Mouse (Mus musculus) kidney, adult 18-20 months (tissue): Measurements from ENCODE around the gene Ube2h.
"Not testable (repeated sequence)": the region's sequence is repeated elsewhere in the genome, so short reads cannot be mapped to it uniquely, and the experiment has no call there.

ENCODE experiments used
- DNase-seq: peaks from one replicate; pipeline ENCODE4 v3.0.0; 2021

Gene Ube2h

DNA sequence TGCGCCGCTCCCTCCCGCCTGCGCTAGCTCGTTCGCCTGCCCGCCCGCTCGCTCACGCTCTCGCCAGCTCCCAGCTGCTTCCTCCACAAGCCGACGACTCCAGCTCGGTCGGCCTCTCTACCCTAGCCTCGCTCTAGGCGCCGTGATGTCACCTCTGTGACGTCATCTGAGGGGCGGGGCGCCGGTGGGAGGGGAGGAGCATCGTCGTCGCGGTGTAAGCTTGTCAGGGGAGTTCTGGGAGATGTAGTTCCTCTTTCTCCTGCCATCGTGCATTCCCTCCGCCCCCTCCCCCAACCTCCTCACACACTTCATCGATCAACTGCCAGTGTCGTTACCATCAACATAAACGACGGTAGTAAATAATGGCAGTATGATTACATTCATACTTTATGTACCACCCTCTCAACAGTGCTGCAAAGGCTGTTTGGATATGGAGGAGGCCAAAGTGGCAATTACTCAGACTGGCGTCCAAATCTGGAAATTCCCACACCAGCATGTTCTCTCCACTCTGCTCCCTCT is at the start of gene Ube2h:
TSS of gene Ube2h (minus strand) at position 141 of the 519 bp plus-strand sequence.
- DNase-seq, result peak; percentile 100

DNA sequence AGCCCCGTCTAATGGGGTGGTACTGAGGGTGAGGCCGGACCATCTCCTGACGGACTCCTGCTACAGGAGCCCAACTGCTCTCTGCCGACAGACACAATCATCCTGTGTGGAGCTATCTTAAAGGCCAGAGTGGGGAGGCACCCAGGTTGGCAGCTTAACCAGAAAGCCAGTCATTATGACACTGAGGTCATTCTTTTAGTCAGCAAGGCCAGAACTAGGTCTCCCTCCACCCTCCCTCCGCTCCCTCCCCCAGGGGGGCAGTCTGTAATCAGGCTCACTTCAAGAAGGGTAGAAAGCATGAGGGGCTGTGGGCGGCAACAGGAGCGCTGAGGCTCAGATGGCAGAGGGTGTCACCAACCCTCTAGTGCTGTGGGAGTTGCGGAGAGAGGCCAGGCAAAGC is 49.3 kb upstream of the Ube2h start:
- DNase-seq, result no peak

DNA sequence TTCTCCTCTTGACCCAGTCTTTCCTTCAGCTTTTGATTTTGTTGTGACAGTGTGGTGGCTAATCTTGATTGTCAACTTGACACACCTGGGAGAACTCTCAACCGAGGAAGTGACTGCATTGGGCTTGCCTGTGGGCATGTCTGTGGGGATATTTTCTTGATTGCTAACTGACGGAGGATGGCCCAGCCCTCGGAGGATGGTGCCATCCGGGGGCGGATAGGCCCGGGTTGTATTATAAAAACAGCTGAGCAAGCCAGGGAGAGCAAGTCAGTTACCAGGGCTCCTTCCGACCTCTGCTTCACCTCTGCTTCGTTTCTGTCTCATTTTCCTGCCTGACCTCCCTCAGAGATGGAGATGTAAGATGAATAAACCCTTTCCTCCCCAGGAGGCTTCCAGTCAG is 48.4 kb upstream of the Ube2h start:
- no peak for DNase-seq

DNA sequence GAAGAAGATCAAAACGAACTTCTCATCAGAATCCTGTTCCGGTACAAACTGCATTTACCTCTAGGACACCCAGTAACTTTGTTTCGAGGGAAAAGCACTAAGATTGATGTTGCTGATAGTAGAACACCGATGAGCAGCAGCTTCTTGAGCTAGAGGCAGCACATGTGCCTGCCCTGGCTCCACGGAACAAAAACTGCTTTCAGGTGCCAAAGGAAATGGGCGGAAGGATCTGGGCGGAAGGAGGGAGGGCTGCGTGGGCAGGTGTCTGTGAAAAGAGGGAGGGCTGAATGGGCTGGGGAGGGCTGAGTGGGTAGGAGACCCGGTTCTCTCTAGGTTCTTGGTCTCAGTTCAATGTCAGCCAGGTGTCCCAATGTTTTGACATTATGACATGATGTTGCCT is 47.0 kb upstream of the Ube2h start:
- no peak for DNase-seq

DNA sequence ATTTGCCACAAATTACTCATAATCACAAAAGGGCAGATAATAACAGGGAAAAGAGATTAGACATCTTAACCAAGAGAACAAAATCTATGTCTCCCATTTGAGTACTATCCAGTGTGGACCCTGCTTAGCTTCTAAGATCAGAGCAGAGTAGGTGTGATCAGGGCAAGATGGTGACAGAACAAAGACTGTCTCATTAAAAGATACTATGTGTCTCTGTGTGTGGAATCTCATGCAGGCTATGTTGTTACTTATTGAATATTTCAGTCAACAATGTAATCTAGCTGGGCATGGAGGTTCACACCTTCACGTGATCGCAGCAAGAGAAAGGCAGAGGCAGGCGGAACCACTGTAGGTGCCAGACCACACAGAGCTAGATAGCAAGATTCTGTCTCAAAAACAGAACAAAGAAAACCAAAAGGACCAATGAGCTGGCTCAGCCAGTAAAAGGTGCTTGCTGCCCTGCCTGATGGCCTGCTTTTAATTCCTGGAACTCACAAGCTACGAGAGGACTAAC is 43.0 kb upstream of the Ube2h start:
- no peak for DNase-seq

DNA sequence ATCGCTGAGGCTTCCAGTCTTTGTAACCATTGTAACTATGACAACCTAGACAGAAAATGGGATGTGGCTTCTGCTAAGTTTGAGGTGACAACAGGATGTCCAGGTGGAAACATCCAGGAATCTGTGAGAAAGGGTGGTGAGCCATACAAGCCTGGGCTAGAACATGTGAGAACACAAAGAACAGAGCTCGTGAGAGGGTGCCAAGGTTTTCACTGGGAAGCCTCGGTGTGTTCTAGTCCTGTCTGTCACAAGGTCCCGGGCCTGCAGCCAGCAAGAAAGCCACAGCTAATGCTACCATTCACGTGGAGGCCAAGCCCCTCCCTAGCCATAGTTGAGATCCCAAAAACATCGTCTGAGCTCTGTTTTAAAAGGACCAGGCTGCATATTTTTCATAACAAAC is 42.4 kb upstream of the Ube2h start:
- no peak for DNase-seq

DNA sequence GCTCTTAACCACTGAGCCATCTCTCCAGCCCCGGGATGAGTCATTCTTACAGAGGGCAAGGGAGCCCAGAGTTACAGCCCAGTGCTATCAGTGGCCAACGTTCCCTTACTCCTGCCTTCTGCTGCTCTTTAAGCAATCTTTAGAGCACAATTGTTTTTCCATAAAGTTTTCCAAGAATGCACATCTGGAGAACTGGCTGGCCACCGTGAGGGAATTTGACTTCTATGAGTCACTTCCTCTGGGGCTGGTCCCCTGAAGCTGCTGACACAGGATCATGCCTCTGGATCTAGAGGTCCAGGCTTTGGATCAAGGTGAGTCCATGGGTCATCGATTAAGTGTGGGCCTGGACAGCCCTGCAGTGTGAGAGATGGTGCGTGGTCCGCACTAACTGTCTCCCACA is 39.7 kb upstream of the Ube2h start:
- no peak for DNase-seq

DNA sequence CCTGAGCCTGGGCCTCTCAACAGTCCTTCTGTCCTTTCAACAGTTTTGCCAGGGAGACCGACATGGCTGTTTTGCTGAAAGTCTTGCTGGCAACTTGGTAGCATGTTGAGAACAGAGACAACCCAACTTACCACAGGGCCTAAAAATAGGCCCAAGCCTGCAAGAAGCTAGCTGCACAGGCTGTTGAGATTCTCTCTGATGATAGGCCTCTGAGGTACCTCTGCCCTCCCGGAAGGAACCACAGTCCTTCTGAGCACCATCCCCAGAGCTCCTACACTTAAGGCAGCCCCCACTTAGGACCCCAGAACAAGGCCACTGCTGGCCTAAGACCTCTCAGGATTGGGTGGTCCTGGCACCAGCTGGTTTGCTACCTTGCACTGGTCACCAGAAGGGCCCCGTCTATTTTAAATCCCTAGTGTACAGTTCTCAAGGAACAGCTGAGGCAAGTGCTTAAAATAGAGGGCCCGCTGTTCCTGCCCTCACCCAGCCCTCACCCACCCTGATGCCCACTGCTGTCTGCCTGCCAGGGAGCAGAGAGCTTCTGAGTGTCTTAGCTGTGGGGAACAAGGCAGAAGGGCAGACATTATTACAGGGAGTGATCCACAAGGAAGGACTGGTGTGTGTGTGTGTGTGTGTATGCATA is 36.0 kb upstream of the Ube2h start:
- no peak for DNase-seq

DNA sequence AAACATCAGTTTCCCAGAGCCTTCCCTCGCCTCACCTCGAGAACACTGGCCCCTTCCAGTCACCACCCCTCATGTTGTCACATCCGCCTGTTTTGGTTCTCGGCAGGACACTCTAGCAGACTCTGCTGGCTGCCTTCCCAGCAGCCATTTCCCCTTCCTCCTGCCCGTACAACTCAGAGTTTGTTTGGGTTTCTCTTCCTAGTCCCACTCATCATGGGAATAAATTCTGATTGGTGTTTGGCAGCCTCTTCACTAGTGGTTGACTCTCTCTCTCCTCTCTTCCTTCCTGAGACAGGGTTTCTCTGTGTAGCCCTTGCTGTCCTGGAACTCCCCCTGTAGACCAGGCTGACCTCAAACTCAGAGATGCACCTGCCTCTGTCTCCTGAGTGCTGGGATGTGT is 32.6 kb upstream of the Ube2h start:
- DNase-seq, result peak; percentile 68

DNA sequence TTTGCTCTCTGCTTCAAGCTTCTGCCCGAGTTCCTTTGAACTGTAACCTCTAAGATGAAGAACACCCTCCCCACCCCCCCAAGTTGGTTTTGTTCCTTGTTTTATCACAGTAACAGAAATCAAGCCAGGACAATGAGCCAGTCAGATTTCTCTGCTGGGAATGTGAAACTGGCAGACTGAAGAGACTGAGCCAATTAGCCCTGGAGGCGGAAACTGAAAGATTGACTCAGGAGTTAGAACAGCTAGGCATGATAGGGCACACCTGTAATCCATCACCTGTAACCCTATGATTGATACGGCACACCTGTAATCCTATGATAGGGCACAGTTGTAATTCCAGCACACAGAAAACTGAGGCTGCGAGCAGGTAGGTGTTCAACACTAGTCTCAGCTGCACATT is 27.9 kb upstream of the Ube2h start:
- DNase-seq, result no peak

DNA sequence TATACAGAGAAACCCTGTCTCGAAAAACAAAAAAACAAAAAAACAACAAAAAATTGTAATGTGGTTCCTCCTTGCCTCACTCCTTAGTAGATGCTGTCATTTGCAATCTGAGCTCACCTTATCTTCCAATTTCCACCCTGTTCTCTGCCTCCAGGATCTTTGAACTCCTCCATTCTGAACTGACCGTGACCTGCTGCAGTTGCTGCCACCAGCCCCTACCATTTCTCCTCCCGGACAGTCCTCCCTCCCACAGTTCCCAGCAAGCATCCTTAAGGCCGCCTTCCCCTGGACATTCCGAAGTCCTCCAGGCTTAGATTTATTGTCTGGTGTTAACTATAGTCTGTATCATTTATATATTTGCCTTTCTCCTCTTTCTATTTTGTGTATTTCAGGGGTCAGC is 26.4 kb upstream of the Ube2h start:
- DNase-seq, result no peak

DNA sequence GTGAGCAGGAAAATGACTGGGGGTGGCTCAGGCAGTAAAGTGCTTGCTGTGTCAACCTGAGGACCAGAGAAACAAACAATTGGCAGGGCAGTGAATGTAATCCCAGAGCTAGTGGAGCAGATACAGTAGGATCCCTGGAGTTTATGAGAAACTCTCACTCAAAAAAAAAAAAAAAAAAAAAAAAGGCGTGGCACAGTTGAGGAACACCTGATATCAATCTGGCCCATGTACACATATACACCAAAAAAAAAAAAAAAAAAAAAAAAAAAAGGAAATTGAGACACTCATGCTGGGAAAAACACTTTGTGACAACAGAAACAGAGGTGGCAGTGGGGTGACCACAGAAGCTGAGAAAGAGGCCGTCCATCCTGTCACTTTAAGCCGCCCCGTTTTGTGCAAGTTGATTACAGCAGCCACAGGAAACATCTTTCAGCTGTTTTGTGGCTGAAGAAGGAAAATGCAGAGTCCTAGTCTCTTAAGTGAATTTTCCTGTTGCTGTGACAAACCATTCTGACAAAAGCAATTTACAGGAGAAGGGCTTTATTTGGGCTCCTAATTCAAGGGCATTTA is 21.7 kb upstream of the Ube2h start:
- no peak for DNase-seq

DNA sequence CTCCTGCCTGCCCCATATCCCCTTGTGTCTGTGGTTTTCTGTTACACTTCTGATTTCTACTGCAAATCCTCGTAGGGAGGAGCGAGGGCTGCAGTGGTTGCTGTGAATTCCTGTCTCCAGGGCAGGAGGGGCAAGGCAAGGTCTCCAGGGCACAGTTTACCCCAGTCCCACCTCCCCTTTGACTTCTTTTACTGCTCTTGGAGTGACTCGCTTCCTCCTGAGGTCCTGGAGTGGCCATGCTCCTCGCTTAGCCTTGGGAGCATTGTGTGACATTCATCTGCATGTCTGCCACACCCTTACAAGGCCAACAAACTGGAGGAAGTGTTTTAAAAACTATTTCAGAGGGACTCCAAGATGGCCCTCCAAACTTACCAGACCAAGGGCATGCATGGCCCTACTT is 16.7 kb upstream of the Ube2h start:
- DNase-seq, result no peak

DNA sequence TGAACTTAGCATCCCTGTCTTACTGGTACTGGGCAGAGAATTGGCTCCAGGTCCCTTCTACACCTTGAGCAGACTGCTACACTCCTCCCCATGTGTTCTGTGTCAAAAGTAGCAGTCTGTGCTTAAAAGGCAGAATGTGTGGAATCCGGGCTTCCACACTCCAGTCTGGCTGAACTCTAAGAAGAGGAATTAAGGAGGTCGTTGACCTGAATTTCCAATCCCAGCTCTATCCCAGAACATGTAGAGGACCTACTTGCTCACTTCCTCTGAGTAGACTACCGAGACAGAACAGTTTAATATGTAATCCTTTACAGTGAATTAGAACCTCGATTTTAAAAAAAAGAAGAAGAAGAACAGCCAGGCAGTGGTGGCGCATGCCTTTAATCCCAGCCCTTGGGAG is 14.9 kb upstream of the Ube2h start:
- DNase-seq, result no peak

DNA sequence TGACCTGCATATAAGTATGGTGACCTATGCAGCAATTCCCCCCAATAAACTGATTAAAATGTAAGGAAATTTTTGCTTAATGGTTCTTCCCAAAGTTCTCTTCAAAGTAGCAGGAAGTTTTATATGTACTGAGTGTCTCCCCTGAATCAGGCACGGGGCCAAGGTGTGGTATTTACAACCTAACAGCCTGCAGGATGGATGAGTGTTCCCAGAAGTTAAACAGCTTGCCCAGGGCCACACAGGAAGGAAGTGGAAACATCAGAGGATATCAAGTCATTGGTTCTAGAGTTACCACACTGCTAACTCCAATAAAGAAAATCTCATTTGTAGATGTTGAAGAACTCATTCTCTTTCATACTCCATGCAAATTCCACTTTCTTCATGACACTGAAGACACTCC is 7.7 kb upstream of the Ube2h start:
- DNase-seq, result no peak

DNA sequence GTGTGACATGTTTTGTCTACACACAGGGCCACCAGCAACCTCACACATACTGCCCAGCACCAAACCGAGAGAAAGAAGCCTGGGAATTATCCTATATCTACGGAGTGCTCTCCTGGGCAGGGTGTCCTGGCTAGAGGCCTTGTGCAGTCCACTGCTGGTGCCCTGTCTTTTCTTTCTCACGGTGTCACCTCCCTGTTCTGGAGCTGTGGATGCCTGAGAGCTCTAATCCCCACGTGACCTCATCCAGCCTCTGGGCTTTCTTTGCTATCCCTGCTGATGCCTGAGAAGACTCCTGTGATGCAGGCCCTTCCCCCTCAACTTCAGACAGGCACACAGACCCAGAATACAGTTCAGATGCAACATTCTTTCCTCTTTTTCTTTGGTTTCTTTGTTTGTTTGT is 4.4 kb upstream of the Ube2h start:
- no peak for DNase-seq

DNA sequence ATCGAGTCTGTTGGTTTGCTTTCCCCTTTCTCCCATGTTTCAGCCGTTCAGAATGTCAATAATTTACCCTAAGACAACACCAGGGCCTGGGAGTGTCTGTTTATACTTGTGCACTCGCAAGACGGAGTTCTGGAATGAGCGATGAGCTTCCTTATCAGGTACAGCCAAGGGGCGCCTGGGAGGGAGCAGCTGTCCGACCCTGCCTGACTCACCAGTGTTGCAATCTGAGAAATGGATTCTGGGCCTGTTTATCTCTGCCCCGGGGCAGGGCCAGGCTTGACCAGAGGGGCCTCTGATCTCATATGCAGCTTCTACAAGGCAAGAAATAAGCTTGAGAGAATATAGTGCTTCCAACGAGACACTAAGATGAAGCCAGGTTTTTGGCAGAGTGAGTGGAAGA is 3.4 kb upstream of the Ube2h start:
- DNase-seq, result peak; percentile 13

DNA sequence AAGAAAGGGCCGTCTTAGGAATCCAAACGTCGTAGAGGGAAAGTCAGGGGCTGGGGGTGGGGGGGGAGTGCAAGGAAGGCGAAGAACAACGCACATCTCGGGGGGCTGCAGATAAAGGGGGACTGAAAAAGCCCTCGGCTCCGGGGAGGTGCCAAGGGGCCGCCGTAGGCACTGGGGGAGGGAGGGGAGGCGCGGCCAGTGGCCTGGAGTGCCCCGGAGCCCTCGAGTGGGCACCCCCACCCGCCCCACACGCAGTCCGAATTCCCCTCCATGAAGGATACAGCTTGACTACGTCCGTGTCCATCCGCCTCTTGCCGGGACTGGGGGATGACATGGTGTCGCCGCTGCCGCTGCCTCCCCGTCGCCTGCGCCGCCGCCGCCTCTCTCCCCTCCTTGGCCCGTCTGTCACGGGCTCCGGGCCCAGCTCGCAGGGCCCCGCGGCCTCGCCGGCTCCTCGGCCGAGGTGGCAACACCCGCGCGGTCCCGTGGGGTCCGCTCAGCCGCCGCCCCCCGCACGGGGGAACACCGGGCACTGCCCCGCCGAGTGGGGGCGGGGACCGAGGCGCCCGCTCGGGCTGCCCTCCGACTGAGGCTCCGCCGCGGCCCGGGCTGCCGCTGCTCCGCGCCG is 454 bp downstream of the Ube2h start:
- not testable (repeated sequence) for DNase-seq

DNA sequence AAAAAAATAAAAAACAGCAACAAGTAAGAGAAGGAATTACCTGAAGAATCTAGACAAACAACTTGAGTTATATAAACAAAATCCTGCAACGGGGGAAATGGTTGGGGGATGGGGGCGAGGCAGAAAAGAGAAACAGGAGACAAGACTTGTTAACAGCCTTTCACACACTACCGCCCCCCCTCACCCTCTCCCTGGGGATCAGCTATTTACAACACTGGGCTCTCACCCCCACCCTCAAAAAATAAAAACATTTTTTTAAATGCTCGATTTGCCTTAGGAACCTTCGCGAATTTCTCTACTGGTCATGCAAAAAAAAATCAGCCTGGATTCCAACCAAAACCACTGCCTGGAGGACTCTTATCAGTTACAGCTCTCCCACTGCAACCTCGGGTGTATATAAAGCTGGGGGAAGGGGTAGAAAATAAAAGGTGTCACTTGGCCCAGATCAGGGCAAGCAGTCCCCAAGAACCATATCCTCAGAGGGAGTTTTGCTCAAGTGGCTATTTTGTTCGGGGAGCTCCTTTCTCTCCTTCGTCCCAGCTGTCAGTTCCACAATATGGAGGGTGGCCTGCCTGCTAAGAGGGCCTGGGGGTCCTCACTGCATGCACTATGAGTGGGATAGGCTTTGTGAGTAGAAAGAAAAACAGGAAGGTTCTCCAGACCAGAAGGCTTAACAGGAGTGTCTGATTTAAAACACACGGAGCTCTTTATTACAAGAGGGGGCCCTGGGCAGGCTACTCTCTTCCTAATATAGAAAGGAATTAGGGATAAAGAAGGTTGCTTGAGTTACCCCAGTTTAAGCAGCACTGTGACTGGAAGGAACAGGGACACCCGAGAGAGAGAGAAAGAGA is 1.3 kb downstream of the Ube2h start:
- peak; percentile 40 for DNase-seq

DNA sequence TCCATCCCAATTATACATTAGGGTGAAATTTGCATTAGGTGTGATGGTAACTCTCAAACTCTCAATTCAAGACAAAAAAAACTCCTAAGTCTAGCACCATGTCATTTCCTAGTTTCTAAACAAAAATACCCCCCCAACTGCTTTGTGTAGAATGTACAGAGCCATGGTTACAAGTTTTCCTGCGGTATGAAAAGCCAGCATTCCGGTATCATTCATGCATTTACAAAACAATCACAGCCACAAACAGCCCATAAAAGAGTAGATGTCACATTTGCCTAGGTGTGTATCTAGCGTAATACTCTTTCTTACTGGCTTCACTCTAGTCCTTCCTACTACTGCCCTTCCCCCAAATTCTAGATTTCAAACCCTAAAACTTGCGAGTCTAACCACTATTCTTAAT is 2.2 kb downstream of the Ube2h start:
- no peak for DNase-seq

DNA sequence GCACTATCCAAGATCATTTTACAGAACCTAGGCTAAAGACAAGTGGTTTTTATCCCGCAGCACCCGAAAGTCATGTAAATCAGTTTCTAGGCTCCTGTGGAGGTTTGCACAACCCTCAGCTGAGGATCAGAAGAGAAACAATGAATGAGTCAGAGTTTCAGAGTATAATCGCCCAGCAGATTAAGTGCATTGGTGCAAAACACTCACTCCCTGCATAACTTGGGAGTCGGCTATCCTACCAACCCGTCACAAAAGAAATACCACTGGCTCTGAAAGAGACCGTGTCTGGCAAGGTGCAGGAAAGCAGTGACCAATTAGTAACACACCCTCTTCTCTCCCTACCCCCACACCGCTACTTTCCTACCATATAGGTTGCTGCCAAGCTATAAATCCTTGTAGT is 3.4 kb downstream of the Ube2h start:
- DNase-seq, result no peak

DNA sequence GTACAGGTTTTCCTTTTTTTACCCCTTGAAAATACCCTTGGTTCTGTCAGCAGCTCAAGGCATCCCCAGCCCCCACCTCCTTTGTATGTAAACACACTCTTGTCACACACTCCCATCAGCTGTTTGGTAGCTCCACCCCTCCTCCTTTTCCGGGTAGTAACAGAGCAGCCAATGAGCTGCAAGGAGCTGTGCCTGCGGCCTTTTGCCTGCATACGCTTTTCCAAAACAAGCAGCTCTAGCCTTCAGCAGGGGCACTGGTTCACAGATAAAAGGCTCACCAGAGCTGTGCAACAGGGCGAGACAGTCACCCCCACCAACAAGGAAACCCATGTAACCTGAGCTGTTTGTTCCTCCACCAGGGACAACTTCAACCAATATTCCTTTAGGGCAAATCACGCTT is 4.0 kb downstream of the Ube2h start:
- peak; percentile 84 for DNase-seq

DNA sequence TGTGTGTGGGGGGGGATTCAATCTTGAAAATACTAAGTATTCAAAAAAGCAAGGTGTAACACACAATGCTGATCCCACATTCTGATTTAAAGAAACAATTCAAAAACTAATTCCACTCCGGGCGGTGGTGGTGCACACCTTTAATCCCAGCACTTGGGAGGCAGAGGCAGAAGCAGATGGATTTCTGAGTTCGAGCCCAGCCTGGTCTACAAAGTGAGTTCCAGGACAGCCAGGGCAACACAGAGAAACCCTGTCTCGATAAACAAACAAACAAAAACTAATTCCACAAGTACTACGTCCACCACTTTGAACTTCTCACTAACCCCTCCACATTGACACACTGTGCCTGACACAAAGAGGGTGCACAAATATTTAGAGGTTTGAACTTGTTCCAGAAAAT is 4.7 kb downstream of the Ube2h start:
- DNase-seq, result no peak
